Mouse (Mus musculus) cortical plate, adult 2 months (tissue): ENCODE measurements around the gene Spag6.

Source experiments
- CTCF ChIP-seq: fragments of 200-500 bp; IDR thresholded peaks from 2 replicates; pipeline ENCODE4 v1.5.1; 2011; ENCODE audit warnings: mild to moderate bottlenecking, control low read depth, low read length; ENCODE audit not compliant: insufficient read depth; ENCODE audit errors: extremely low read depth
- POLR2A ChIP-seq: fragments of 200-500 bp; IDR thresholded peaks from 2 replicates; pipeline ENCODE4 v1.6.1; 2011; ENCODE audit warnings: mild to moderate bottlenecking, low read length, control low read depth; ENCODE audit not compliant: insufficient read depth; ENCODE audit errors: extremely low read depth

DNA sequence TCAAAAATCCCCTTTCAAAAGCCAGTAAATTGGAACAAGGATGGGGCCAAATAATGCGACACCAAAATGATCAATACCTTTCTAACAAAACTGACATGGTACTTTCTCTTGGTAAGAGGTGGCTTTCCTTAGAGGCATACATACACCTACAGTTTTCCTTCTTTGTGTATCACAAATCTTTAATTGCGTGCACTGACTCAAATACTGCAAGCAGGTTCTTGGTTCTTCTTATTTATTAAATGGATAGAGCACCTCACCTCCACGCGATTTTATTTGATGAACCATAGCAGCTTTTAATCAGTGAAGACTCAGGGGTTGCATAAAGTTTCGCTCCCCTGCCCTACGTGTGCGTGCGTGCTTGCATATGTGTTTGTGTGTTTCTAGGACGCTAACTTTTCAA lies 3.1 kb upstream of the Spag6 start:
- TF ChIP-seq CTCF (no peak), POLR2A (no peak)
